9 mouse cellular contexts compared by ENCODE assay signal in genomic region chr8:127190350-127190749, GRCm38 (mm10).
A peak's percentile ranks its signal among the peaks of the same experiment; 100 is the strongest.
DNase-seq lines count a peak whose midpoint lies in the region; ATAC-seq and TF ChIP-seq lines count a peak whose summit lies in the region.
"Had no signal": no experiment of that assay in that cellular context is flagged by ENCODE, and none has a peak within 500 bp of the region (broad histone marks: within the 10 kb centered on the region; RNA-seq: fewer than 3 reads in every experiment).

No protein-coding gene starts in this region.

- no peak overlapping the region for H3K9ac ChIP-seq in lung, embryonic 14.5 days

- H3K27me3 ChIP-seq in lung, embryonic 14.5 days (ENCODE audit: insufficient read depth, low read length), result no peaks in the 10 kb centered on the region

- ATAC-seq in lung, embryonic 14.5 days (ENCODE audit: insufficient read depth), result no peak
- no peak for ATAC-seq in monocyte, adult 5-6 weeks (replicated peaks; ENCODE audit: insufficient number of reproducible peaks, low FRiP score, low TSS enrichment, poor library complexity, severe bottlenecking)

- DNase-seq in 3T3-L1 (ENCODE audit: low read depth, low spot score), result peak; percentile 51
- DNase-seq in CD4-positive helper T cell, adult 2 months (ENCODE audit: low read depth, low spot score), result peak; percentile 14
- DNase-seq in c-Kit-positive CD71-negative TER-119-negative erythroid progenitor cells, embryonic 14.5 days (ENCODE audit: low read depth), result peak; percentile 50
- peak; percentile 66 to 79 for DNase-seq in frontal cortex, postnatal 36 days (ENCODE audit: low spot score in 2 of 2)
- peak; percentile 74 for DNase-seq in layer of hippocampus, adult 11-12 months (ENCODE audit: low spot score)
- peak; percentile 74 for DNase-seq in lung, embryonic 14.5 days
- DNase-seq in right cerebral cortex, postnatal 14 days, result peak; percentile 57

- no peak overlapping the region for H3K27ac ChIP-seq in lung, embryonic 14.5 days (ENCODE audit: low read depth)

- H3K9me3 ChIP-seq in lung, embryonic 14.5 days (ENCODE audit: low read depth, low read length), result no peaks in the 10 kb centered on the region

- no peak overlapping the region for H3K4me2 ChIP-seq in lung, embryonic 14.5 days

- TF ChIP-seq CTCF in lung, embryonic 14.5 days (IDR thresholded peaks at IDR 0.05; ENCODE audit: low read depth), result peak; percentile 76

- 33% methylated on average over 7 of the region's 7 CpGs for WGBS in lung, embryonic 14.5 days

- no peaks in the 10 kb centered on the region for H3K4me1 ChIP-seq in lung, embryonic 14.5 days (ENCODE audit: insufficient read depth)

- H3K4me3 ChIP-seq in lung, embryonic 14.5 days (ENCODE audit: low read depth, low read length), result no peak overlapping the region
- H3K4me3 ChIP-seq: myocyte had no signal

- no peaks in the 10 kb centered on the region for H3K36me3 ChIP-seq in lung, embryonic 14.5 days (ENCODE audit: insufficient read depth)

Comparison
In these comparisons a context has a peak if more than half of its experiments do, and no peak if none do; other contexts are left out.
1. DNase-seq: peak in every context shown above with its lines; median percentile 74 in layer of hippocampus, adult 11-12 months; 74 in lung, embryonic 14.5 days; 72 in frontal cortex, postnatal 36 days; 57 in right cerebral cortex, postnatal 14 days; 51 in 3T3-L1; 50 in c-Kit-positive CD71-negative TER-119-negative erythroid progenitor cells, embryonic 14.5 days; 14 in CD4-positive helper T cell, adult 2 months.